Comparison of ENCODE assay signal across 15 mouse cellular contexts in genomic region chr8:35919451-35919850, GRCm38 (mm10).
DNase-seq lines count a peak whose midpoint lies in the region; ATAC-seq and TF ChIP-seq lines count a peak whose summit lies in the region.
"Had no signal": no experiment of that assay in that cellular context is flagged by ENCODE, and none has a peak within 500 bp of the region (broad histone marks: within the 10 kb centered on the region; RNA-seq: fewer than 3 reads in every experiment).

No protein-coding gene starts in this region.

- peak in 1 of 2 experiments; percentile 56 for DNase-seq in heart, adult 2 months
- DNase-seq in heart, postnatal 10 days: no peak
- peak; percentile 29 for DNase-seq in lung, postnatal 36 days
- no peak for DNase-seq in lung, postnatal 14 days
- DNase-seq in kidney, adult 9 months: peak; percentile 54
- DNase-seq in spleen, postnatal 14 days (ENCODE audit: low spot score in 2 of 2): no peak
- DNase-seq: B cell, adult 2 months; cerebellum, postnatal 36 days; liver; midbrain, embryonic 14.5 days; thymus, postnatal 25 days had no signal

- H3K36me3 ChIP-seq in heart, adult 2 months (ENCODE audit: control insufficient read depth, insufficient read depth, low read length): peaks cover 3% of the 10 kb centered on the region
- H3K36me3 ChIP-seq: neural tube, embryonic 12.5 days had no signal

- H3K4me1 ChIP-seq in heart, adult 2 months (ENCODE audit: control insufficient read depth, insufficient read depth, low read length): peaks cover 18% of the 10 kb centered on the region

- H3K4me3 ChIP-seq in heart, adult 2 months: no peak overlapping the region
- H3K4me3 ChIP-seq: neural tube, embryonic 12.5 days had no signal

- peak; percentile 43; the same call in 1 of the 2 replicates for TF ChIP-seq POLR2A in heart, adult 2 months (IDR thresholded peaks at IDR 0.05; ENCODE audit: insufficient read depth, low read depth, low read length)

- no peaks in the 10 kb centered on the region for H3K79me2 ChIP-seq in heart, adult 2 months (replicated peaks; ENCODE audit: control insufficient read depth, insufficient read depth, low read length)

- peak; percentile 85 for TF ChIP-seq EP300 in heart, adult 2 months (IDR thresholded peaks at IDR 0.05; ENCODE audit: insufficient read depth, low read depth, low read length)

- no peaks in the 10 kb centered on the region for H3K27me3 ChIP-seq in heart, adult 2 months (ENCODE audit: control insufficient read depth, insufficient read depth, low read length)
- H3K27me3 ChIP-seq: neural tube, embryonic 12.5 days had no signal

- intact Hi-C loops in heart, adult 2 months (cut with DNase I): loop anchor here (1.0 kb wide), 1 partner anchor 36 kb away; no protein-coding TSS in a partner anchor
- intact Hi-C loops in heart, postnatal 10 days (cut with DNase I): loop anchor here (2.0 to 5.0 kb wide), 2 partner anchors 37 to 263 kb away; no protein-coding TSS in a partner anchor

- H3K27ac ChIP-seq in heart, adult 2 months: peak overlapping the region; percentile 82
- H3K27ac ChIP-seq: hindbrain, postnatal 0 days; neural tube, embryonic 12.5 days; stomach, postnatal 0 days had no signal

- no peak overlapping the region for H3K9ac ChIP-seq in heart, adult 2 months (ENCODE audit: low read depth, low read length)
- H3K9ac ChIP-seq: neural tube, embryonic 12.5 days had no signal

- ATAC-seq in megakaryocyte progenitor cell, adult 5-6 weeks (replicated peaks; ENCODE audit: poor library complexity): no peak

- TF ChIP-seq CTCF in heart, adult 2 months (IDR thresholded peaks at IDR 0.05): no peak

- 46% methylated on average over 6 of the region's 6 CpGs for WGBS in heart, adult 2 months

Comparison
In these comparisons a context has a peak if more than half of its experiments do, and no peak if none do; other contexts are left out.
1. DNase-seq: peak in lung, postnatal 36 days (single experiment) and kidney, adult 9 months (single experiment); none in heart, postnatal 10 days (0 of 2), lung, postnatal 14 days (single experiment) and spleen, postnatal 14 days (0 of 2).